25 mouse cellular contexts compared by ENCODE assay signal in the genomic region with DNA sequence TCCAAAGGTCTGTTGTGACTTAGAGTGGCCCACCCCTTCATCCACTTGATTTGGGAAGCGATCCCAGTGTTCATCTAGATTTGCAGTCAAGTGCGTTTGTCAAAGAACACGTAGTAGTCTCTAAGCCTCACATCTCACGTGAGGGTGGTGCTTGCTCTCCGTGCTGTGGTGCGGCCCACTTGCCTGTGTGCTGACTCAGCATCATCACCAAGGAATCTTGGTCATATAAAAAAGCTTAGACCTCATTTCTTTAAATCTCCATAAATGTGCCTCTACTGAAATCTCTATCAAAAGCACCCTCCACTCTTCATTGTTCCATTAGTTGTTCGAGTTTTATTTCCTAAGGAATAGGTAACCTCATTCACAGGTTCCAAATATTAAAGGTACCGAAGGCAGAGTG.
"Had no signal": no experiment of that assay in that cellular context is flagged by ENCODE, and none has a peak within 500 bp of the region (broad histone marks: within the 10 kb centered on the region; RNA-seq: fewer than 3 reads in every experiment).

No protein-coding gene starts in this region.

- DNase-seq: gastrocnemius, adult 2 months; gastrocnemius, postnatal 10 days; gastrocnemius, postnatal 25 days; heart, adult 2 months; heart, postnatal 10 days; heart, postnatal 4 days; kidney, adult 11 months; kidney, adult 2 months; kidney, adult 9 months; kidney, postnatal 14 days; kidney, postnatal 36 days; liver; liver, embryonic 13.5 days had no signal

- ATAC-seq: hindbrain, embryonic 16.5 days had no signal

- H3K4me1 ChIP-seq: hindbrain, embryonic 12.5 days; kidney, embryonic 15.5 days; liver, embryonic 15.5 days had no signal

- H3K9me3 ChIP-seq: hindbrain, embryonic 10.5 days; hindbrain, embryonic 12.5 days; kidney, embryonic 15.5 days; limb, embryonic 10.5 days; liver, embryonic 13.5 days; liver, embryonic 15.5 days had no signal

- H3K27me3 ChIP-seq: hindbrain, embryonic 12.5 days; kidney, embryonic 15.5 days; limb, embryonic 12.5 days; liver, embryonic 13.5 days; liver, embryonic 15.5 days had no signal

- H3K36me3 ChIP-seq: hindbrain, embryonic 10.5 days; hindbrain, embryonic 12.5 days; kidney, embryonic 15.5 days; limb, embryonic 10.5 days; limb, embryonic 12.5 days had no signal

- H3K27ac ChIP-seq: gastrocnemius, adult 2 months; heart, adult 2 months; hindbrain, embryonic 10.5 days; hindbrain, embryonic 12.5 days; hindbrain, embryonic 14.5 days; kidney, embryonic 15.5 days; kidney, postnatal 0 days; left cerebral cortex, adult 2 months; limb, embryonic 10.5 days; limb, embryonic 12.5 days; liver, embryonic 13.5 days; liver, embryonic 15.5 days had no signal

- H3K4me2 ChIP-seq: heart, embryonic 11.5 days; hindbrain, embryonic 12.5 days; hindbrain, embryonic 14.5 days; kidney, embryonic 15.5 days; limb, embryonic 12.5 days; liver, embryonic 11.5 days; liver, embryonic 13.5 days; liver, embryonic 15.5 days had no signal

- H3K4me3 ChIP-seq: gastrocnemius, adult 2 months; heart, adult 2 months; hindbrain, embryonic 10.5 days; hindbrain, embryonic 12.5 days; kidney, embryonic 15.5 days; left cerebral cortex, adult 2 months; limb, embryonic 10.5 days; limb, embryonic 12.5 days; liver, embryonic 13.5 days; liver, embryonic 15.5 days had no signal

- H3K9ac ChIP-seq: hindbrain, embryonic 12.5 days; hindbrain, embryonic 14.5 days; kidney, embryonic 15.5 days; limb, embryonic 12.5 days; liver, embryonic 13.5 days; liver, embryonic 15.5 days had no signal
